Mouse (Mus musculus) Patski (cell line): ENCODE results near the gene Itih4. TPM values are rescaled to one million over a fixed set of nuclear protein-coding genes. Genes with fewer than 3 reads are reported as not detected.

Experiments used
- ATAC-seq: fragments of 100-300 bp; one replicate; pipeline ENCODE4 v1.8.0; 2021
- CTCF ChIA-PET: fragments of 350-600 bp; sonication (Branson Sonifier 250); formaldehyde crosslinking; loops from one replicate; lab custom pipeline; 2022; ENCODE audit warnings: inconsistent platforms; lab: Charles Lee
- POLR2A ChIA-PET: fragments of 350-600 bp; sonication (Branson Sonifier 250); formaldehyde crosslinking; loops from one replicate; lab custom pipeline; 2022; ENCODE audit warnings: antibody characterized with exemption, inconsistent platforms; lab: Charles Lee
- DNase-seq: peaks from one replicate; pipeline ENCODE4 v3.0.0-alpha.2; 2011; ENCODE audit warnings: low read depth, low spot score
- H3K27me3 ChIP-seq: fragments of 371-371 bp; one replicate; pipeline ENCODE4 v1.5.1; 2021
- CTCF ChIP-seq: fragments of 100-300 bp; IDR thresholded peaks from one replicate; pipeline ENCODE4 v1.5.1; 2021
- in situ Hi-C: fragments of 300-500 bp; cut with MboI; formaldehyde crosslinking; loops from 3 replicates; pipeline ENCODE4 v1.11.1; 2018; ENCODE audit warnings: low pct_unique_long_range_greater_than_20kb, mixed read lengths
- polyA plus RNA-seq: library from polyadenylated mRNA; unstranded; gene quantifications from one replicate; pipeline ENCODE4 v1.2.3, GENCODE M21; 2021

Itih4 gene
- polyA plus RNA-seq = 0.65 TPM

GRCm38 (mm10) chr14:30886204-30886603 is at the start of gene Itih4:
Gene Itih4 (plus strand): TSS chr14:30886476.
- H3K27me3 ChIP-seq = no peaks in the 10 kb centered on the region
- in situ Hi-C loops = no loop called here
- ATAC-seq (no peak), DNase-seq (no peak)
- TF ChIP-seq CTCF = no peak
- ChIA-PET POLR2A (no interaction called here), CTCF (no interaction called here)

- no peak for TF ChIP-seq CTCF
- in situ Hi-C loops = no loop called here
- DNase-seq (no peak), ATAC-seq (no peak)
- ChIA-PET POLR2A (no interaction called here), CTCF (no interaction called here)
- H3K27me3 ChIP-seq = no peaks in the 10 kb centered on the region
Observed at GRCm38 (mm10) chr14:30837416-30837996, 48.8 kb upstream of the Itih4 start.

- in situ Hi-C loops = no loop called here
- no peak for ATAC-seq
- ChIA-PET CTCF (interaction anchor here (1.3 kb wide), 1 partner anchor 23 kb away, joined by 5 read pairs; no protein-coding TSS in a partner anchor), POLR2A (no interaction called here)
- no peak for TF ChIP-seq CTCF
- DNase-seq = no peak
- H3K27me3 ChIP-seq = no peaks in the 10 kb centered on the region
Observed at GRCm38 (mm10) chr14:30843701-30844100, 42.6 kb upstream of the Itih4 start.

- in situ Hi-C loops = no loop called here
- ATAC-seq (no peak), DNase-seq (no peak)
- ChIA-PET CTCF (no interaction called here), POLR2A (no interaction called here)
- H3K27me3 ChIP-seq = no peaks in the 10 kb centered on the region
- no peak for TF ChIP-seq CTCF
Observed at GRCm38 (mm10) chr14:30850504-30850903, 35.8 kb upstream of the Itih4 start.

- no peaks in the 10 kb centered on the region for H3K27me3 ChIP-seq
- ChIA-PET CTCF (interaction anchor here (1.9 kb wide), 1 partner anchor 15 kb away, joined by 6 read pairs; no protein-coding TSS in a partner anchor), POLR2A (no interaction called here)
- ATAC-seq (no peak), DNase-seq (no peak)
- in situ Hi-C loops = no loop called here
- TF ChIP-seq CTCF = no peak
Observed at GRCm38 (mm10) chr14:30852325-30852724, 34.0 kb upstream of the Itih4 start.

- in situ Hi-C loops = no loop called here
- TF ChIP-seq CTCF = no peak
- ChIA-PET POLR2A (no interaction called here), CTCF (interaction anchor here (1.0 kb wide), 1 partner anchor 12 kb away, joined by 3 read pairs; no protein-coding TSS in a partner anchor)
- no peak for DNase-seq
- ATAC-seq = no peak
- H3K27me3 ChIP-seq = no peaks in the 10 kb centered on the region
Observed at GRCm38 (mm10) chr14:30855316-30855715, 31.0 kb upstream of the Itih4 start.

- in situ Hi-C loops = no loop called here
- no peaks in the 10 kb centered on the region for H3K27me3 ChIP-seq
- no peak for ATAC-seq
- no peak for TF ChIP-seq CTCF
- CTCF ChIA-PET = interaction anchor here (1.0 to 1.7 kb wide), 4 partner anchors 10 to 86 kb away, joined by 3 to 11 read pairs (median 6); partner anchors contain the start of gene Itih1
- DNase-seq = no peak
- POLR2A ChIA-PET = no interaction called here
Observed at GRCm38 (mm10) chr14:30856885-30857507, 29.3 kb upstream of the Itih4 start.

- in situ Hi-C loops = no loop called here
- DNase-seq (no peak), ATAC-seq (no peak)
- ChIA-PET CTCF (interaction anchor here (1.0 to 1.7 kb wide), 4 partner anchors 9 to 85 kb away, joined by 3 to 11 read pairs (median 6); partner anchors contain the start of gene Itih1), POLR2A (no interaction called here)
- no peaks in the 10 kb centered on the region for H3K27me3 ChIP-seq
- TF ChIP-seq CTCF = peak; percentile 45
Observed at GRCm38 (mm10) chr14:30857990-30858389, 28.3 kb upstream of the Itih4 start.

- DNase-seq (no peak), ATAC-seq (no peak)
- no peaks in the 10 kb centered on the region for H3K27me3 ChIP-seq
- ChIA-PET POLR2A (interaction anchor here (1.3 kb wide), 1 partner anchor 82 kb away, joined by 3 read pairs; no protein-coding TSS in a partner anchor), CTCF (interaction anchor here (1.0 kb wide), 1 partner anchor 17 kb away, joined by 3 read pairs; no protein-coding TSS in a partner anchor)
- in situ Hi-C loops = no loop called here
- TF ChIP-seq CTCF = no peak
Observed at GRCm38 (mm10) chr14:30861421-30862125, 24.7 kb upstream of the Itih4 start.

- DNase-seq = no peak
- no peaks in the 10 kb centered on the region for H3K27me3 ChIP-seq
- no peak for ATAC-seq
- ChIA-PET CTCF (interaction anchor here (0.9 to 1.0 kb wide), 2 partner anchors 18 to 82 kb away, joined by 3 read pairs; no protein-coding TSS in a partner anchor), POLR2A (interaction anchor here (1.3 kb wide), 1 partner anchor 81 kb away, joined by 3 read pairs; no protein-coding TSS in a partner anchor)
- in situ Hi-C loops = no loop called here
- no peak for TF ChIP-seq CTCF
Observed at GRCm38 (mm10) chr14:30862368-30862767, 23.9 kb upstream of the Itih4 start.
